Mouse (Mus musculus): ENCODE results near the gene Hmgcll1. TPM values are rescaled to one million over a fixed set of nuclear protein-coding genes. Genes with fewer than 3 reads are reported as not detected.

Hmgcll1 gene
- polyA plus RNA-seq (2014; fragmentation: Nextera tagmentation; extraction: Ambion mirVana): 0.70 and 1.5 TPM in 2 replicates

GRCm38 (mm10) chr9:76014631-76015531 lies at the start of gene Hmgcll1:
Hmgcll1 (plus strand) TSS chr9:76014855.
- Histone ChIP-seq H3K27ac (ENCODE audit: low read depth, low read length) (no peak within 1 kb of the TSS), H3K27me3 (replicated peaks; ENCODE audit: control insufficient read depth, insufficient read depth, low read length) (no peaks in the 10 kb centered on the region), H3K9ac (ENCODE audit: low read depth, low read length) (peak within 1 kb of the TSS; percentile 59), H3K4me1 (replicated peaks; ENCODE audit: control insufficient read depth, insufficient read depth, low read length) (no peaks in the 10 kb centered on the region; the same call in 1 of the 2 replicates), H3K4me3 (ENCODE audit: low read depth, low read length) (peak within 1 kb of the TSS; percentile 58), H3K9me3 (ENCODE audit: control insufficient read depth, low read length) (no peaks in the 10 kb centered on the region), H3K36me3 (ENCODE audit: control insufficient read depth, insufficient read depth, low read length) (no peaks in the 10 kb centered on the region), H3K4me2 (peak within 1 kb of the TSS; percentile 94)
- ATAC-seq (replicated peaks; ENCODE audit: low FRiP score): peak; percentile 80
- 11% methylated on average over 40 of the region's 40 CpGs for whole genome bisulfite sequencing
- DNase-seq (ENCODE audit: low spot score): peak; percentile 47

GRCm38 (mm10) chr9:75980097-75980496 lies 34.6 kb upstream of the Hmgcll1 start:
- peak overlapping the region; percentile 41; the same call in 1 of the 2 replicates for H3K27ac ChIP-seq (ENCODE audit: low read depth, low read length)
- H3K4me1 ChIP-seq (replicated peaks; ENCODE audit: control insufficient read depth, insufficient read depth, low read length): peaks cover 10% of the 10 kb centered on the region
- peak; percentile 98 for ATAC-seq (replicated peaks; ENCODE audit: low FRiP score)
- H3K36me3 ChIP-seq (ENCODE audit: control insufficient read depth, insufficient read depth, low read length): no peaks in the 10 kb centered on the region
- no peak overlapping the region for H3K4me3 ChIP-seq (ENCODE audit: low read depth, low read length)
- no peaks in the 10 kb centered on the region for H3K27me3 ChIP-seq (replicated peaks; ENCODE audit: control insufficient read depth, insufficient read depth, low read length)
- no peak overlapping the region for H3K9ac ChIP-seq (ENCODE audit: low read depth, low read length)
- no peaks in the 10 kb centered on the region for H3K9me3 ChIP-seq (ENCODE audit: control insufficient read depth, low read length)
- 14% methylated on average over 1 of the region's 1 CpGs for WGBS
- H3K4me2 ChIP-seq: peak overlapping the region; percentile 31; the same call in 1 of the 2 replicates
- no peak for DNase-seq (ENCODE audit: low spot score)

GRCm38 (mm10) chr9:75981139-75981538 lies 33.5 kb upstream of the Hmgcll1 start:
- H3K9me3 ChIP-seq (ENCODE audit: control insufficient read depth, low read length): no peaks in the 10 kb centered on the region
- H3K9ac ChIP-seq (ENCODE audit: low read depth, low read length): no peak overlapping the region
- ATAC-seq (replicated peaks; ENCODE audit: low FRiP score): peak; percentile 72
- no peak for DNase-seq (ENCODE audit: low spot score)
- H3K27me3 ChIP-seq (replicated peaks; ENCODE audit: control insufficient read depth, insufficient read depth, low read length): no peaks in the 10 kb centered on the region
- 0 out of 2 replicates have a peak overlapping the region, but pooled peaks have one; percentile 1 for H3K4me2 ChIP-seq
- H3K4me1 ChIP-seq (replicated peaks; ENCODE audit: control insufficient read depth, insufficient read depth, low read length): peaks cover 10% of the 10 kb centered on the region
- H3K27ac ChIP-seq (ENCODE audit: low read depth, low read length): peak overlapping the region; percentile 54
- no peaks in the 10 kb centered on the region for H3K36me3 ChIP-seq (ENCODE audit: control insufficient read depth, insufficient read depth, low read length)
- H3K4me3 ChIP-seq (ENCODE audit: low read depth, low read length): no peak overlapping the region
- 56% methylated on average over 1 of the region's 1 CpGs for WGBS

- H3K9ac ChIP-seq (ENCODE audit: low read depth, low read length): no peak overlapping the region
- DNase-seq (ENCODE audit: low spot score): no peak
- H3K27ac ChIP-seq (ENCODE audit: low read depth, low read length): no peak overlapping the region
- H3K36me3 ChIP-seq (ENCODE audit: control insufficient read depth, insufficient read depth, low read length): no peaks in the 10 kb centered on the region
- H3K4me3 ChIP-seq (ENCODE audit: low read depth, low read length): no peak overlapping the region
- no peak for ATAC-seq (replicated peaks; ENCODE audit: low FRiP score)
- H3K27me3 ChIP-seq (replicated peaks; ENCODE audit: control insufficient read depth, insufficient read depth, low read length): no peaks in the 10 kb centered on the region
- H3K4me1 ChIP-seq (replicated peaks; ENCODE audit: control insufficient read depth, insufficient read depth, low read length): no peaks in the 10 kb centered on the region; the same call in 1 of the 2 replicates
- no peak overlapping the region for H3K4me2 ChIP-seq
- WGBS: 88% methylated on average over 4 of the region's 4 CpGs
- no peaks in the 10 kb centered on the region for H3K9me3 ChIP-seq (ENCODE audit: control insufficient read depth, low read length)
These were observed 25.2 kb upstream of the Hmgcll1 start for GRCm38 (mm10) chr9:75989491-75989890.

- H3K4me2 ChIP-seq: no peak overlapping the region
- H3K4me1 ChIP-seq (replicated peaks; ENCODE audit: control insufficient read depth, insufficient read depth, low read length): no peaks in the 10 kb centered on the region; the same call in 1 of the 2 replicates
- no peaks in the 10 kb centered on the region for H3K27me3 ChIP-seq (replicated peaks; ENCODE audit: control insufficient read depth, insufficient read depth, low read length)
- H3K9me3 ChIP-seq (ENCODE audit: control insufficient read depth, low read length): no peaks in the 10 kb centered on the region
- no peak for DNase-seq (ENCODE audit: low spot score)
- H3K36me3 ChIP-seq (ENCODE audit: control insufficient read depth, insufficient read depth, low read length): no peaks in the 10 kb centered on the region
- H3K9ac ChIP-seq (ENCODE audit: low read depth, low read length): no peak overlapping the region
- no peak for ATAC-seq (replicated peaks; ENCODE audit: low FRiP score)
- H3K4me3 ChIP-seq (ENCODE audit: low read depth, low read length): no peak overlapping the region
- WGBS: 73% methylated on average over 2 of the region's 2 CpGs
- H3K27ac ChIP-seq (ENCODE audit: low read depth, low read length): no peak overlapping the region
These were observed 15.8 kb upstream of the Hmgcll1 start for GRCm38 (mm10) chr9:75998791-75999350.

GRCm38 (mm10) chr9:76000876-76001858 lies 13.5 kb upstream of the Hmgcll1 start:
- WGBS: 68% methylated on average over 10 of the region's 10 CpGs
- no peaks in the 10 kb centered on the region for H3K9me3 ChIP-seq (ENCODE audit: control insufficient read depth, low read length)
- no peak overlapping the region for H3K4me3 ChIP-seq (ENCODE audit: low read depth, low read length)
- H3K27ac ChIP-seq (ENCODE audit: low read depth, low read length): no peak overlapping the region
- H3K4me2 ChIP-seq: no peak overlapping the region
- H3K4me1 ChIP-seq (replicated peaks; ENCODE audit: control insufficient read depth, insufficient read depth, low read length): no peaks in the 10 kb centered on the region; the same call in 1 of the 2 replicates
- no peaks in the 10 kb centered on the region for H3K27me3 ChIP-seq (replicated peaks; ENCODE audit: control insufficient read depth, insufficient read depth, low read length)
- H3K9ac ChIP-seq (ENCODE audit: low read depth, low read length): no peak overlapping the region
- H3K36me3 ChIP-seq (ENCODE audit: control insufficient read depth, insufficient read depth, low read length): no peaks in the 10 kb centered on the region
- ATAC-seq (replicated peaks; ENCODE audit: low FRiP score): peak; percentile 70
- DNase-seq (ENCODE audit: low spot score): no peak

- ATAC-seq (replicated peaks; ENCODE audit: low FRiP score) (no peak), DNase-seq (ENCODE audit: low spot score) (no peak)
- H3K27me3 ChIP-seq (replicated peaks; ENCODE audit: control insufficient read depth, insufficient read depth, low read length): no peaks in the 10 kb centered on the region
- no peak overlapping the region for H3K4me3 ChIP-seq (ENCODE audit: low read depth, low read length)
- H3K27ac ChIP-seq (ENCODE audit: low read depth, low read length): no peak overlapping the region
- no peak overlapping the region for H3K4me2 ChIP-seq
- no peaks in the 10 kb centered on the region for H3K9me3 ChIP-seq (ENCODE audit: control insufficient read depth, low read length)
- no peaks in the 10 kb centered on the region for H3K36me3 ChIP-seq (ENCODE audit: control insufficient read depth, insufficient read depth, low read length)
- 61% methylated on average over 3 of the region's 3 CpGs for WGBS
- H3K9ac ChIP-seq (ENCODE audit: low read depth, low read length): no peak overlapping the region
- H3K4me1 ChIP-seq (replicated peaks; ENCODE audit: control insufficient read depth, insufficient read depth, low read length): no peaks in the 10 kb centered on the region; the same call in 1 of the 2 replicates
These were observed 11.6 kb upstream of the Hmgcll1 start for GRCm38 (mm10) chr9:76003066-76003465.

GRCm38 (mm10) chr9:76003637-76004036 lies 11.0 kb upstream of the Hmgcll1 start:
- no peak overlapping the region for H3K4me3 ChIP-seq (ENCODE audit: low read depth, low read length)
- H3K27ac ChIP-seq (ENCODE audit: low read depth, low read length): no peak overlapping the region
- H3K36me3 ChIP-seq (ENCODE audit: control insufficient read depth, insufficient read depth, low read length): no peaks in the 10 kb centered on the region
- no peak for ATAC-seq (replicated peaks; ENCODE audit: low FRiP score)
- no peaks in the 10 kb centered on the region for H3K27me3 ChIP-seq (replicated peaks; ENCODE audit: control insufficient read depth, insufficient read depth, low read length)
- H3K9me3 ChIP-seq (ENCODE audit: control insufficient read depth, low read length): no peaks in the 10 kb centered on the region
- H3K9ac ChIP-seq (ENCODE audit: low read depth, low read length): no peak overlapping the region
- H3K4me2 ChIP-seq: no peak overlapping the region
- 74% methylated on average over 6 of the region's 6 CpGs for WGBS
- no peaks in the 10 kb centered on the region; the same call in 1 of the 2 replicates for H3K4me1 ChIP-seq (replicated peaks; ENCODE audit: control insufficient read depth, insufficient read depth, low read length)
- DNase-seq (ENCODE audit: low spot score): no peak

All from liver, embryonic 11.5 days (tissue).